Mouse (Mus musculus): ENCODE measurements around the gene Cops4. TPM values are rescaled to one million over a fixed set of nuclear protein-coding genes. Genes with fewer than 3 reads are reported as not detected.

The Cops4 gene
- polyA plus RNA-seq, 1 experiment = 234 TPM

DNA sequence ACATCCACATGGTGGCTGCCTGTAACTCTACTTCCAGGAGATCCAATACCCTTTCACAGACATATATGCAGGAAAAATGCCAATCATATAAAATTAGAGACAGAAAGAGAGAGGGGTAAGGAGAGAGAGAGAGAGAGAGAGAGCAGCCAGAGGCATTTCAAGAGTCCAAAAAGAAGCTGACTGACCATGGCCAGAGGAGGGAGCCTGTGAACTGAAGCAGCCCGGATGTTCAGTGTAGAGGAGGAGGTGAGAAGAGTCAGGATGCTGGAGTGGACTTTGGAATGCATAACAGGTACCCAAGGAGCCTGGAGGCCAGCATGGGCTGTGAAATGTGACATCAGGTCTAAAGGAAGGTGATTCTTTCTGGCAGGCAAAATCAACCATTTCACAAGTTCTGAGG, 56.7 kb downstream of the Cops4 start:
- no peak overlapping the region for H3K4me3 ChIP-seq (ENCODE audit: insufficient read depth, low read depth, low read length)
- WGBS = 70% methylated on average over 1 of the region's 1 CpGs
- TF ChIP-seq POLR2A (IDR thresholded peaks at IDR 0.05; ENCODE audit: insufficient read depth, low read depth, low read length) = no peak
- TF ChIP-seq CTCF (IDR thresholded peaks at IDR 0.05; ENCODE audit: insufficient read depth, low read depth, low read length) = no peak
- no peaks in the 10 kb centered on the region; the same call in 1 of the 2 replicates for H3K4me1 ChIP-seq (ENCODE audit: control insufficient read depth, insufficient read depth, low read length)
- H3K27ac ChIP-seq (ENCODE audit: insufficient read depth, low read depth, low read length) = no peak overlapping the region

DNA sequence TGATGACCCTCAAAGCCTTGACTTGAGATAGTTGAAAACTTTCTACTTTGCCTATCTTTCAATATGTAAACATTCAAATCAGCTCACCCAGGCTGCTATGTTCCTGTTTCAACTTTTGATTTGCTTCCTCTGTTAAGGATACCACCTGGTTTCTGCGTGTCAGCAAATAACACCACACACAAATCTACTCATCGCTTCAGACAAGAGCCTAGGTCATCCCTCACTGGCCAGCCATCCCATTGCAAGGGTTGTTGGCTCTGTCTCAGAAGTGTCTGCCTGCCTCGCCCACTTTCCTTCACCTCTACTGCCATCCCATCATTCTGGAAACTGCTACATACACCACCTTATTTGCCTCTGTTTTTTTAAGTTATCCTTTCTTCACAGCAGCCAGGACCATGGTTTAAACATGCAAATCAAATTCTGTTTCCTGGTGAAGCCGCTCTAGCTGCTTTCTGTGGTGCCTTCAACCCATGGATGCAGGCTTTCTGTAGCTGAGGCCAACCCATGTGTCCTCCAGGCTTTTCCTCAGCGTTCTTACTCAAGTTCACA, 60.8 kb downstream of the Cops4 start:
- 89% methylated on average over 5 of the region's 5 CpGs for WGBS
- H3K4me3 ChIP-seq (ENCODE audit: insufficient read depth, low read depth, low read length) = no peak overlapping the region
- no peak for TF ChIP-seq CTCF (IDR thresholded peaks at IDR 0.05; ENCODE audit: insufficient read depth, low read depth, low read length)
- TF ChIP-seq POLR2A (IDR thresholded peaks at IDR 0.05; ENCODE audit: insufficient read depth, low read depth, low read length) = no peak
- H3K4me1 ChIP-seq (ENCODE audit: control insufficient read depth, insufficient read depth, low read length) = no peaks in the 10 kb centered on the region
- H3K27ac ChIP-seq (ENCODE audit: insufficient read depth, low read depth, low read length) = no peak overlapping the region

GRCm38 (mm10) chr5:100581622-100582434, 63.7 kb downstream of the Cops4 start:
- WGBS = 66% methylated on average over 11 of the region's 11 CpGs

DNA sequence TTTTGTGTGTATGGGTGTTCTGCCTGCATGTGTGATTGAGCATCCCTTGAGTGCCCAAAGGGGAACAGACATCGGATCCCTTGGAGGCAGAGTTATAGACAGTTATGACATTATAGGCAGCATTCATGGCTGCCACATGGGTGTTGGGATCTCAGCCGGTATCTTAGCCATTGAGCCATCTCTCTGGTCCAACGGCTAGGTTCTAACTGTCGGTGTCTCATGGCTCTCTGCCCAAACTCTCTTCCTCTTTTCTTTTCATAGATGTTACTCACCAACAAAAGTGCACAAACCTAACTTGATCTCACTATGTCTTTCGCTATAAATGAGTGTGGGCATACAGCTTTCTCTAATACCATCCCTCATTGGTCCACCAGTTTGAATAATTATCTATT, 64.3 kb downstream of the Cops4 start:
- no peak for TF ChIP-seq POLR2A (IDR thresholded peaks at IDR 0.05; ENCODE audit: insufficient read depth, low read depth, low read length)
- no peaks in the 10 kb centered on the region for H3K4me1 ChIP-seq (ENCODE audit: control insufficient read depth, insufficient read depth, low read length)
- WGBS = 93% methylated on average over 5 of the region's 5 CpGs
- H3K27ac ChIP-seq (ENCODE audit: insufficient read depth, low read depth, low read length) = no peak overlapping the region
- no peak overlapping the region for H3K4me3 ChIP-seq (ENCODE audit: insufficient read depth, low read depth, low read length)

More at GRCm38 (mm10) chr5:100581622-100582434, 63.7 kb downstream of the Cops4 start:
- TF ChIP-seq POLR2A (IDR thresholded peaks at IDR 0.05; ENCODE audit: insufficient read depth, low read depth, low read length) = no peak
- no peak for TF ChIP-seq CTCF (IDR thresholded peaks at IDR 0.05; ENCODE audit: insufficient read depth, low read depth, low read length)
- no peaks in the 10 kb centered on the region for H3K4me1 ChIP-seq (ENCODE audit: control insufficient read depth, insufficient read depth, low read length)
- H3K4me3 ChIP-seq (ENCODE audit: insufficient read depth, low read depth, low read length) = no peak overlapping the region
- no peak overlapping the region for H3K27ac ChIP-seq (ENCODE audit: insufficient read depth, low read depth, low read length)

GRCm38 (mm10) chr5:100583066-100583465, 65.0 kb downstream of the Cops4 start:
- Histone ChIP-seq H3K4me1 (ENCODE audit: control insufficient read depth, insufficient read depth, low read length) (no peaks in the 10 kb centered on the region), H3K4me3 (ENCODE audit: insufficient read depth, low read depth, low read length) (no peak overlapping the region), H3K27ac (ENCODE audit: insufficient read depth, low read depth, low read length) (no peak overlapping the region)
- no peak for TF ChIP-seq CTCF (IDR thresholded peaks at IDR 0.05; ENCODE audit: insufficient read depth, low read depth, low read length)
- 95% methylated on average over 7 of the region's 7 CpGs for WGBS

DNA sequence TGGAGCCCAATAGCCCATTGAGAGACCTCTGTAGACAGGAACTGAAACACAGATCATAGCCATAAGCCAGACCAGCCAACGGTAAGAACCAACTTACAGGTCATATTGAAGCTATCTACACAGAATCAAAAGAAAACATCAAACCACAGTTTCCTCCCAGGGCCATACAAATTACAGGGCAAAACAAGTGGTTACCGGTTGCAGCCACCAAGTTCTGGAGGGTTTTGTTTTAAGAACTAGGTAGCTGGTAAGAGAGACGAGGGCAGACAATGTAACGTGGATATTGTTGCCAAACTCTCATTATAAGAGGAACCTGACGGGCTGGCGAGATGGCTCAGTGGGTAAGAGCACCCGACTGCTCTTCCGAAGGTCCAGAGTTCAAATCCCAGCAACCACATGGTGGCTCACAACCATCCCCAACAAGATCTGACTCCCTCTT, 67.1 kb downstream of the Cops4 start:
- Histone ChIP-seq H3K4me3 (ENCODE audit: insufficient read depth, low read depth, low read length) (no peak overlapping the region), H3K27ac (ENCODE audit: insufficient read depth, low read depth, low read length) (no peak overlapping the region), H3K4me1 (ENCODE audit: control insufficient read depth, insufficient read depth, low read length) (no peaks in the 10 kb centered on the region)
- WGBS = 86% methylated on average over 8 of the region's 8 CpGs
- TF ChIP-seq POLR2A (IDR thresholded peaks at IDR 0.05; ENCODE audit: insufficient read depth, low read depth, low read length) = no peak
- TF ChIP-seq CTCF (IDR thresholded peaks at IDR 0.05; ENCODE audit: insufficient read depth, low read depth, low read length) = no peak

DNA sequence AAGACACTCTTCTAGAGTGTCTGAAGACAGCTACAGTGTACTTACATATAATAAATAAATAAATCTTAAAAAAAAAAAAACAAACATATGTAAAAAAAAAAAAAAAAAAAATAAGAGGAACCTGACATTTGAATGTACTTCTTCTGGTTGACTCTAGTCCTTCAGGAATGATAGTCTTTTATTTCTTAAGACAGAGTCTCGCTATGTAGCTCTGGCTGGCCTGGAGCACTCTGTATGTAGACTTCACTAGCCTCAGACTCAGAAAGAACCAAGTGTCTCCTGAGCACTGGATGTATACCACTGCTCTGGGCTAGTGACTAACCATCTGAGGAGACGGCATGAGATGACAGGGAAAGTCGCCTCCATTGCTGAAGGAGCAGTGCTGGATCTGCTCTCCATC, 67.5 kb downstream of the Cops4 start:
- WGBS = 91% methylated on average over 3 of the region's 3 CpGs

DNA sequence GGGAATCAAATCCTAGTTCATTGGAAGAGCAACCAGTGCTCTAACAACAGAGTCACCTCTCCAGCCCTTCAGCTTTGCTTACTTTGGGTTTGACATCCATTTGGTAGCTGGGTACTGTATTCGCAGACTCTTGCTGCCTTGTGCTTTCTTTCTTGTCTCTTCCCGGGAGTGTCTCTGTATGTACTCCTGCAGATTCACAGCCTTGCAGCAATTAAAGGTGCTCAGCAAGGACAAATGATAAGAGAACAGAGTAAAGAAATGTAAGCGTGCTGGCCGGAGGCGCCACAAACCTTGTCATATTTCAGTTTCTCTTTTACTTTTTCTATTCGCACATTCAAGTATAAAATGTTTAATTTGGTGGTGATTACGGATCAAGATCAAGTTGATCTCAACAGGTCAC, 69.0 kb downstream of the Cops4 start:
- H3K4me3 ChIP-seq (ENCODE audit: insufficient read depth, low read depth, low read length) = no peak overlapping the region
- WGBS = 93% methylated on average over 7 of the region's 7 CpGs
- H3K4me1 ChIP-seq (ENCODE audit: control insufficient read depth, insufficient read depth, low read length) = no peaks in the 10 kb centered on the region
- H3K27ac ChIP-seq (ENCODE audit: insufficient read depth, low read depth, low read length) = no peak overlapping the region
- TF ChIP-seq CTCF (IDR thresholded peaks at IDR 0.05; ENCODE audit: insufficient read depth, low read depth, low read length) (no peak), POLR2A (IDR thresholded peaks at IDR 0.05; ENCODE audit: insufficient read depth, low read depth, low read length) (no peak)

More for the DNA sequence above, 67.5 kb downstream of the Cops4 start:
- no peaks in the 10 kb centered on the region for H3K4me1 ChIP-seq (ENCODE audit: control insufficient read depth, insufficient read depth, low read length)
- TF ChIP-seq POLR2A (IDR thresholded peaks at IDR 0.05; ENCODE audit: insufficient read depth, low read depth, low read length) = no peak
- TF ChIP-seq CTCF (IDR thresholded peaks at IDR 0.05; ENCODE audit: insufficient read depth, low read depth, low read length) = no peak
- no peak overlapping the region for H3K4me3 ChIP-seq (ENCODE audit: insufficient read depth, low read depth, low read length)
- no peak overlapping the region for H3K27ac ChIP-seq (ENCODE audit: insufficient read depth, low read depth, low read length)

DNA sequence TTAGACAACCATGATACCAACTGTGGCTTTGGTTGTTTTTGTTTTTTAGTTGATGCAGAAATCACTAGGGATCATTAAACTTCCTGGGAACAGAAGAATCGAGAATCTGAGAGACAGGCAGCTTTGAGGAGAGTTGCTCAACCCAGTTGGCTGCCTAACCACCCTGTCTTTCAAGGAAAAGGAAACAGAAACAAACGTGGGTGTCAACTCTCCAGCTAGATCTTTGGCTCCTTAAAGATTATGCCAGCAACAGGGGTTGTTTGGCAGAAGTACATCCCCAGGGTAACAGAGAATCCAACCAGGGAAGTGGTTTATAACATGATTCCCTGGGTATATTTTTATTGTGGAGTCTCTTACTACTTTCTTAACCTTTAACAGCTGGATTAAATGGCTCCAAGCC, 69.5 kb downstream of the Cops4 start:
- Histone ChIP-seq H3K27ac (ENCODE audit: insufficient read depth, low read depth, low read length) (no peak overlapping the region), H3K4me1 (ENCODE audit: control insufficient read depth, insufficient read depth, low read length) (no peaks in the 10 kb centered on the region), H3K4me3 (ENCODE audit: insufficient read depth, low read depth, low read length) (no peak overlapping the region)
- WGBS = 42% methylated on average over 2 of the region's 2 CpGs
- TF ChIP-seq CTCF (IDR thresholded peaks at IDR 0.05; ENCODE audit: insufficient read depth, low read depth, low read length) (no peak), POLR2A (IDR thresholded peaks at IDR 0.05; ENCODE audit: insufficient read depth, low read depth, low read length) (no peak)
